Mouse (Mus musculus) brain, embryonic 14.5 days (tissue): ENCODE measurements at regions not wholly inside any gene's neighbourhood (a gene's known extent, or its start where the extent isn't known, plus 50 kb on each side); places are given as distances from the start of the nearest gene placed in this dataset.

Experiments
- CTCF ChIP-seq: fragments of 200-500 bp; IDR thresholded peaks from 2 replicates; pipeline ENCODE4 v1.5.1; 2012; ENCODE audit warnings: inconsistent platforms, mild to moderate bottlenecking, moderate library complexity, borderline replicate concordance; ENCODE audit not compliant: insufficient read depth, insufficient read length; ENCODE audit errors: extremely low read depth
- POLR2A ChIP-seq: fragments of 200-500 bp; IDR thresholded peaks from 2 replicates; pipeline ENCODE4 v1.6.1; 2012; ENCODE audit warnings: mild to moderate bottlenecking, inconsistent platforms, borderline replicate concordance; ENCODE audit not compliant: poor library complexity, insufficient read depth, insufficient read length, severe bottlenecking; ENCODE audit errors: extremely low read depth

GRCm38 (mm10) chr3:115799326-115799725 is 84.5 kb upstream of the S1pr1 start:
- TF ChIP-seq POLR2A (no peak), CTCF (no peak)
